Mouse (Mus musculus): Measurements from ENCODE around the gene Gfod2. TPM values are rescaled to one million over a fixed set of nuclear protein-coding genes. Genes with fewer than 3 reads are reported as not detected.

The Gfod2 gene
- total and polyA plus RNA-seq, 2 experiments from 2014 or later = 53.1 to 53.8 TPM

GRCm38 (mm10) chr8:105714139-105714538 is 44.3 kb downstream of the Gfod2 start:
- H3K4me1 ChIP-seq (ENCODE audit: insufficient read depth, low read length) = no peaks in the 10 kb centered on the region
- no peak overlapping the region for H3K4me3 ChIP-seq (ENCODE audit: low read length)
- ATAC-seq (peak; percentile 52), DNase-seq (ENCODE audit: low spot score) (peak; percentile 92)
- no peak overlapping the region for H3K4me2 ChIP-seq (ENCODE audit: low read depth, low read length)
- TF ChIP-seq CTCF (IDR thresholded peaks at IDR 0.05; ENCODE audit: low read depth) = peak; percentile 88
- no peak overlapping the region for H3K9ac ChIP-seq (replicated peaks; ENCODE audit: low read length)
- WGBS = 12% methylated on average over 3 of the region's 3 CpGs
- no peak overlapping the region for H3K27ac ChIP-seq
- no peaks in the 10 kb centered on the region for H3K27me3 ChIP-seq (ENCODE audit: insufficient read depth, low read length)
- H3K36me3 ChIP-seq (ENCODE audit: insufficient read depth, low read length) = peaks cover 8% of the 10 kb centered on the region; the same call in 1 of the 2 replicates
- H3K9me3 ChIP-seq (ENCODE audit: low read length) = no peaks in the 10 kb centered on the region

GRCm38 (mm10) chr8:105712286-105712685 is 46.2 kb downstream of the Gfod2 start:
- Histone ChIP-seq H3K36me3 (ENCODE audit: insufficient read depth, low read length) (peaks cover 7% of the 10 kb centered on the region; the same call in 1 of the 2 replicates), H3K9me3 (ENCODE audit: low read length) (no peaks in the 10 kb centered on the region), H3K4me1 (ENCODE audit: insufficient read depth, low read length) (peaks cover 5% of the 10 kb centered on the region; the same call in 1 of the 2 replicates), H3K9ac (replicated peaks; ENCODE audit: low read length) (no peak overlapping the region), H3K4me3 (ENCODE audit: low read length) (no peak overlapping the region), H3K4me2 (ENCODE audit: low read depth, low read length) (no peak overlapping the region), H3K27me3 (ENCODE audit: insufficient read depth, low read length) (no peaks in the 10 kb centered on the region), H3K27ac (no peak overlapping the region)
- DNase-seq (ENCODE audit: low spot score) (no peak), ATAC-seq (no peak)
- TF ChIP-seq CTCF (IDR thresholded peaks at IDR 0.05; ENCODE audit: low read depth) = no peak
- WGBS = 77% methylated on average over 3 of the region's 3 CpGs

- ATAC-seq = no peak
- no peak overlapping the region for H3K9ac ChIP-seq (replicated peaks; ENCODE audit: low read length)
Observed at GRCm38 (mm10) chr8:105709317-105709716, 49.1 kb downstream of the Gfod2 start.

GRCm38 (mm10) chr8:105708675-105709074 is 49.8 kb downstream of the Gfod2 start:
- Histone ChIP-seq H3K27me3 (ENCODE audit: insufficient read depth, low read length) (no peaks in the 10 kb centered on the region), H3K9me3 (ENCODE audit: low read length) (no peaks in the 10 kb centered on the region), H3K4me3 (ENCODE audit: low read length) (no peak overlapping the region), H3K27ac (no peak overlapping the region; the same call in 1 of the 2 replicates), H3K9ac (replicated peaks; ENCODE audit: low read length) (no peak overlapping the region), H3K4me2 (ENCODE audit: low read depth, low read length) (no peak overlapping the region), H3K4me1 (ENCODE audit: insufficient read depth, low read length) (peaks cover 13% of the 10 kb centered on the region; the same call in 1 of the 2 replicates), H3K36me3 (ENCODE audit: insufficient read depth, low read length) (0 out of 2 replicates have a peak, but pooled peaks cover 4% of the 10 kb centered on the region)
- TF ChIP-seq CTCF (IDR thresholded peaks at IDR 0.05; ENCODE audit: low read depth) = no peak
- no peak for DNase-seq (ENCODE audit: low spot score)
- 96% methylated on average over 8 of the region's 8 CpGs for WGBS
- no peak for ATAC-seq

More at GRCm38 (mm10) chr8:105709317-105709716, 49.1 kb downstream of the Gfod2 start:
- no peak overlapping the region for H3K4me2 ChIP-seq (ENCODE audit: low read depth, low read length)
- H3K4me1 ChIP-seq (ENCODE audit: insufficient read depth, low read length) = peaks cover 13% of the 10 kb centered on the region; the same call in 1 of the 2 replicates
- DNase-seq (ENCODE audit: low spot score) = no peak
- WGBS = 77% methylated on average over 14 of the region's 14 CpGs
- H3K27me3 ChIP-seq (ENCODE audit: insufficient read depth, low read length) = no peaks in the 10 kb centered on the region
- H3K4me3 ChIP-seq (ENCODE audit: low read length) = no peak overlapping the region
- no peaks in the 10 kb centered on the region for H3K9me3 ChIP-seq (ENCODE audit: low read length)
- TF ChIP-seq CTCF (IDR thresholded peaks at IDR 0.05; ENCODE audit: low read depth) = no peak
- H3K27ac ChIP-seq = no peak overlapping the region
- H3K36me3 ChIP-seq (ENCODE audit: insufficient read depth, low read length) = 0 out of 2 replicates have a peak, but pooled peaks cover 3% of the 10 kb centered on the region

- peak within 1 kb of the TSS; percentile 74 for H3K4me3 ChIP-seq (ENCODE audit: low read length)
- TF ChIP-seq CTCF (IDR thresholded peaks at IDR 0.05; ENCODE audit: low read depth) = no peak
- DNase-seq (ENCODE audit: low spot score) = peak; percentile 98
- peaks cover 13% of the 10 kb centered on the region; the same call in 1 of the 2 replicates for H3K4me1 ChIP-seq (ENCODE audit: insufficient read depth, low read length)
- peak within 1 kb of the TSS; percentile 99 for H3K4me2 ChIP-seq (ENCODE audit: low read depth, low read length)
- under 1% methylated on average over 54 of the region's 55 CpGs for WGBS
- H3K27me3 ChIP-seq (ENCODE audit: insufficient read depth, low read length) = no peaks in the 10 kb centered on the region
- H3K9ac ChIP-seq (replicated peaks; ENCODE audit: low read length) = peak within 1 kb of the TSS; percentile 59
- 0 out of 2 replicates have a peak, but pooled peaks cover 4% of the 10 kb centered on the region for H3K36me3 ChIP-seq (ENCODE audit: insufficient read depth, low read length)
- peak; percentile 84 for ATAC-seq
- H3K27ac ChIP-seq = peak within 1 kb of the TSS; percentile 12; the same call in 1 of the 2 replicates
- no peaks in the 10 kb centered on the region for H3K9me3 ChIP-seq (ENCODE audit: low read length)
Observed at GRCm38 (mm10) chr8:105707498-105708403, 50.7 kb downstream of the Gfod2 start, which contains the start of the genes 4933405L10Rik and Enkd1. Gene 4933405L10Rik, plus strand, starts transcription at chr8:105707655. Gene Enkd1, minus strand, starts transcription at chr8:105708210.

GRCm38 (mm10) chr8:105706426-105706825 is 52.0 kb downstream of the Gfod2 start:
- no peaks in the 10 kb centered on the region for H3K9me3 ChIP-seq (ENCODE audit: low read length)
- DNase-seq (ENCODE audit: low spot score) (no peak), ATAC-seq (no peak)
- 0 out of 2 replicates have a peak, but pooled peaks cover 4% of the 10 kb centered on the region for H3K36me3 ChIP-seq (ENCODE audit: insufficient read depth, low read length)
- no peak overlapping the region for H3K4me3 ChIP-seq (ENCODE audit: low read length)
- no peak overlapping the region for H3K27ac ChIP-seq
- H3K9ac ChIP-seq (replicated peaks; ENCODE audit: low read length) = no peak overlapping the region
- no peaks in the 10 kb centered on the region for H3K27me3 ChIP-seq (ENCODE audit: insufficient read depth, low read length)
- peak overlapping the region; percentile 99 for H3K4me2 ChIP-seq (ENCODE audit: low read depth, low read length)
- WGBS = 68% methylated on average over 12 of the region's 12 CpGs
- TF ChIP-seq CTCF (IDR thresholded peaks at IDR 0.05; ENCODE audit: low read depth) = no peak
- peaks cover 16% of the 10 kb centered on the region; the same call in 1 of the 2 replicates for H3K4me1 ChIP-seq (ENCODE audit: insufficient read depth, low read length)

Measured in hindbrain, postnatal 0 days (tissue).